ENCODE assay signal across 8 mouse cellular contexts in genomic region chr15:79740739-79741138, GRCm38 (mm10). TPM values are rescaled to one million over a fixed set of nuclear protein-coding genes. Genes with fewer than 3 reads are reported as not detected.
A peak's percentile ranks its signal among the peaks of the same experiment; 100 is the strongest.
DNase-seq lines count a peak whose midpoint lies in the region; ATAC-seq lines count a peak whose summit lies in the region.

No protein-coding gene starts in this region.

- H3K4me1 ChIP-seq in kidney, embryonic 16.5 days (ENCODE audit: insufficient read depth, low read length) = peaks cover 42% of the 10 kb centered on the region
- H3K4me1 ChIP-seq in embryonic facial prominence, embryonic 11.5 days (ENCODE audit: control insufficient read depth, insufficient read depth, low read length) = no peaks in the 10 kb centered on the region
- peaks cover 38% of the 10 kb centered on the region for H3K4me1 ChIP-seq in limb, embryonic 10.5 days

- H3K9me3 ChIP-seq in kidney, embryonic 16.5 days (ENCODE audit: low read length) = no peaks in the 10 kb centered on the region
- H3K9me3 ChIP-seq in embryonic facial prominence, embryonic 11.5 days (replicated peaks; ENCODE audit: control insufficient read depth, low read length) = no peaks in the 10 kb centered on the region
- H3K9me3 ChIP-seq in limb, embryonic 10.5 days (replicated peaks) = no peaks in the 10 kb centered on the region

- peak overlapping the region; percentile 95; the same call in 1 of the 2 replicates for H3K4me3 ChIP-seq in kidney, embryonic 16.5 days (ENCODE audit: low read length)
- no peak overlapping the region for H3K4me3 ChIP-seq in embryonic facial prominence, embryonic 11.5 days (ENCODE audit: low read depth, low read length)
- peak overlapping the region; percentile 98 for H3K4me3 ChIP-seq in limb, embryonic 10.5 days

- no peak overlapping the region for H3K9ac ChIP-seq in kidney, embryonic 16.5 days (replicated peaks; ENCODE audit: low read length)
- no peak overlapping the region; the same call in 1 of the 2 replicates for H3K9ac ChIP-seq in embryonic facial prominence, embryonic 11.5 days (replicated peaks; ENCODE audit: low read length)

- no peak overlapping the region for H3K27ac ChIP-seq in kidney, embryonic 16.5 days (ENCODE audit: low read length)
- no peak overlapping the region for H3K27ac ChIP-seq in embryonic facial prominence, embryonic 11.5 days (replicated peaks; ENCODE audit: low read depth, low read length)
- H3K27ac ChIP-seq in limb, embryonic 10.5 days = 0 out of 2 replicates have a peak overlapping the region, but pooled peaks have one; percentile 94

- H3K36me3 ChIP-seq in kidney, embryonic 16.5 days (ENCODE audit: insufficient read depth, low read length) = peaks cover 33% of the 10 kb centered on the region
- H3K36me3 ChIP-seq in embryonic facial prominence, embryonic 11.5 days (replicated peaks; ENCODE audit: control insufficient read depth, insufficient read depth, low read depth, low read length) = peaks cover 6% of the 10 kb centered on the region
- peaks cover 44% of the 10 kb centered on the region for H3K36me3 ChIP-seq in limb, embryonic 10.5 days

- peak overlapping the region; percentile 84 for H3K4me2 ChIP-seq in kidney, embryonic 16.5 days (replicated peaks; ENCODE audit: low read depth, low read length)
- peak overlapping the region; percentile 87; the same call in 1 of the 2 replicates for H3K4me2 ChIP-seq in embryonic facial prominence, embryonic 11.5 days (ENCODE audit: low read depth, low read length)

- WGBS in kidney, embryonic 16.5 days = 81% methylated on average over 3 of the region's 3 CpGs
- WGBS in embryonic facial prominence, embryonic 11.5 days = 81% methylated on average over 3 of the region's 3 CpGs
- 76% methylated on average over 3 of the region's 3 CpGs for WGBS in limb, embryonic 10.5 days

- no peak for ATAC-seq in kidney, embryonic 16.5 days (ENCODE audit: low FRiP score, low TSS enrichment)
- ATAC-seq in embryonic facial prominence, embryonic 11.5 days (replicated peaks; ENCODE audit: insufficient number of reproducible peaks, low FRiP score, low TSS enrichment, low read depth) = no peak

- H3K27me3 ChIP-seq in kidney, embryonic 16.5 days (ENCODE audit: insufficient read depth, low read length) = no peaks in the 10 kb centered on the region
- no peaks in the 10 kb centered on the region for H3K27me3 ChIP-seq in embryonic facial prominence, embryonic 11.5 days (ENCODE audit: control insufficient read depth, insufficient read depth, low read length)
- no peaks in the 10 kb centered on the region for H3K27me3 ChIP-seq in limb, embryonic 10.5 days (ENCODE audit: low read depth, poor library complexity, severe bottlenecking)

- no peak for DNase-seq in kidney, postnatal 36 days
- no peak for DNase-seq in embryonic facial prominence, embryonic 11.5 days (ENCODE audit: low spot score)
- DNase-seq in limb, embryonic 10.5 days (ENCODE audit: low spot score) = no peak
- peak; percentile 56 for DNase-seq in naive thymus-derived CD4-positive, alpha-beta T cell, adult 2 months (ENCODE audit: low read depth)
- no peak for DNase-seq in retina, postnatal 1 day
- no peak for DNase-seq in frontal cortex, postnatal 10 days (ENCODE audit: low spot score in 2 of 2)
- DNase-seq in adrenal gland, adult 8-10 months = no peak

RNA-seq across cellular contexts. Expression of gene Sun2, which starts 1.6 kb away (rescaled TPM):
- 5.7 and 5.8 TPM in 2 replicates for polyA plus RNA-seq in kidney, embryonic 16.5 days (2015; fragmentation: Nextera tagmentation; extraction: Ambion mirVana)
- 3.1 and 4.4 TPM in 2 replicates for polyA plus RNA-seq in embryonic facial prominence, embryonic 11.5 days (2014; fragmentation: Nextera tagmentation; extraction: Ambion mirVana)
- 2.8 and 3.8 TPM in 2 replicates for polyA plus RNA-seq in limb, embryonic 10.5 days (2016; fragmentation: Nextera tagmentation; extraction: Ambion mirVana)
- total RNA-seq in adrenal gland, adult 8-10 months (2022) = 10 to 100 TPM; 48.3 to 71.4 (median 53.9) TPM

RNA-seq across cellular contexts. Expression of gene Dnal4, which starts 36.9 kb away (rescaled TPM):
- polyA plus RNA-seq in kidney, embryonic 16.5 days (2015; fragmentation: Nextera tagmentation; extraction: Ambion mirVana) = 71.7 and 74.0 TPM in 2 replicates
- polyA plus RNA-seq in embryonic facial prominence, embryonic 11.5 days (2014; fragmentation: Nextera tagmentation; extraction: Ambion mirVana) = 61.6 and 64.2 TPM in 2 replicates
- polyA plus RNA-seq in limb, embryonic 10.5 days (2016; fragmentation: Nextera tagmentation; extraction: Ambion mirVana) = 62.2 and 70.4 TPM in 2 replicates
- 10 to 100 TPM; 22.0 to 27.1 (median 23.5) TPM for total RNA-seq in adrenal gland, adult 8-10 months (2022)

RNA-seq across cellular contexts. Expression of gene Gtpbp1, which starts 50.1 kb away (rescaled TPM):
- 32.7 and 36.6 TPM in 2 replicates for polyA plus RNA-seq in kidney, embryonic 16.5 days (2015; fragmentation: Nextera tagmentation; extraction: Ambion mirVana)
- 29.2 and 31.6 TPM in 2 replicates for polyA plus RNA-seq in embryonic facial prominence, embryonic 11.5 days (2014; fragmentation: Nextera tagmentation; extraction: Ambion mirVana)
- polyA plus RNA-seq in limb, embryonic 10.5 days (2016; fragmentation: Nextera tagmentation; extraction: Ambion mirVana) = 48.6 and 53.9 TPM in 2 replicates
- 10 to 100 TPM; 27.2 to 43.1 (median 32.1) TPM for total RNA-seq in adrenal gland, adult 8-10 months (2022)

RNA-seq across cellular contexts. Expression of gene Josd1, which starts 53.0 kb away (rescaled TPM):
- 18.2 and 19.6 TPM in 2 replicates for polyA plus RNA-seq in kidney, embryonic 16.5 days (2015; fragmentation: Nextera tagmentation; extraction: Ambion mirVana)
- polyA plus RNA-seq in embryonic facial prominence, embryonic 11.5 days (2014; fragmentation: Nextera tagmentation; extraction: Ambion mirVana) = 16.4 and 17.4 TPM in 2 replicates
- polyA plus RNA-seq in limb, embryonic 10.5 days (2016; fragmentation: Nextera tagmentation; extraction: Ambion mirVana) = 23.8 and 24.6 TPM in 2 replicates
- total RNA-seq in adrenal gland, adult 8-10 months (2022) = 10 to 100 TPM; 22.8 to 30.3 (median 25.0) TPM
